Mouse (Mus musculus): ENCODE measurements around the gene Nrros. TPM values are rescaled to one million over a fixed set of nuclear protein-coding genes. Genes with fewer than 3 reads are reported as not detected.

Gene Nrros
- 9.9 and 11.1 TPM in 2 replicates for polyA plus RNA-seq (2016; fragmentation: Nextera tagmentation; extraction: Ambion mirVana)

GRCm38 (mm10) chr16:32165281-32165821 lies at the start of gene Nrros:
Gene Nrros (minus strand): TSS chr16:32165594.
- peak within 1 kb of the TSS; percentile 38 for H3K4me3 ChIP-seq
- no peak for ATAC-seq (ENCODE audit: insufficient number of reproducible peaks, insufficient read depth, low FRiP score, low TSS enrichment)
- H3K27ac ChIP-seq, result no peak within 1 kb of the TSS
- peaks cover 7% of the 10 kb centered on the region; the same call in 1 of the 2 replicates for H3K4me1 ChIP-seq
- WGBS, result 2% methylated on average over 25 of the region's 25 CpGs
- 0 out of 2 replicates have a peak, but pooled peaks cover 11% of the 10 kb centered on the region for H3K27me3 ChIP-seq
- no peaks in the 10 kb centered on the region for H3K36me3 ChIP-seq
- H3K9ac ChIP-seq, result peak within 1 kb of the TSS; percentile 42
- H3K4me2 ChIP-seq (replicated peaks), result peak within 1 kb of the TSS; percentile 67
- no peaks in the 10 kb centered on the region for H3K9me3 ChIP-seq

DNA sequence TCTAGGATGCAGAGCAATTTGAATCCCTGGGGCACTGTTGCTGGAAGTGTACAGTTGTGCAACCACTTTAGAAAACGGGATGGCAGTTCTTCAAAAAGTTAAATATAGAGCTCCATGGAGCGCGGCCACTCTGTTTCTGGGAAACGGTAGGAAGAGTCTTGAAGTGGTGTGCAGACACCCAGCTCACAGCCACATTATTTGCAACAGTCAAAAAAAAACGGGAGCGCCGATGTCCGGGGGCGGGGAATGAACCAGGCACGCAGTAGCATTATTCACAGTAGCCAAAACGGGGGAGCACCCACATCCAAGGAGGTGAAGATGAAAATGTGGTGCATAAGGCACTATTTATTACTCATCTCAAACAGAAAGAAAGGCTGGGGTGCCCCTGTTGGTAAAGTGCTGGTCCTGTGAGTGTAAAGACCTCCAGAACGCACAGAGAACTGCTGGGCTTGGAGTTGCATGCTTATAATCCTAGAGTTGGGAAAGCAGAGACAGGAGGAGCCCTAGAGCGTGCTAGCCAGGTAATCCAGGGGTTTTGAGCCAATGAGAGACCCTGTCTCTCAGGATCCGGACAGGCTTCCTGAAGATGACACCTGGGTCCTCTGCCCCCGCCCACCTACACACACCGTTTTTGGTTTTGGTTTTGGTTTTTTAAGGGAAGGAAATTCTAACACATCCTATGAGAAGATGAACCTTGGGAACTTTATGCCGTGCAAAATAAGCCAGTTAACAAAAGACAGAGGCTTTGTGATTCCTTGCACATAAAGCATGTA lies 49.6 kb upstream of the Nrros start:
- H3K27ac ChIP-seq, result no peak overlapping the region
- WGBS, result 81% methylated on average over 17 of the region's 17 CpGs

DNA sequence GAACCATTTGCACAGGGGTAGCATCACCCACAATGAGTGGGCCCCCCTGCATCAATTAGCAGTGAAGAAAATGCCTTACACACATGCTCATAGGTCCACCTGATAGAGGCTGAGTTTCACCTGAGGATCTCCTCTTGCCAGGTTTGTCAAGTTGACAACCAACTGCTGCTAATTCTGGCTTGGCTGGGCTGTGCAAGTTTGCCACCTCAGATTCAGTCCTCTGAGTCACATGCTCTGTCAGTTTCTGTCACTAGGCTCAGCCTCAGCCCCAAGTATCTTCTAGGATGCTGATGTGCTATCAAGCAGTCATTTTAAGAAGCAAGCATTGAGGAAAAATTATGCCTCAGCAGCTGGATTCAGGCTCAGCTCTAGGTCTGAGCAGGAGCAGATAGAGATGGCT lies 48.8 kb upstream of the Nrros start:
- H3K9me3 ChIP-seq, result 0 out of 2 replicates have a peak, but pooled peaks cover 7% of the 10 kb centered on the region
- no peak overlapping the region for H3K9ac ChIP-seq
- H3K27me3 ChIP-seq, result no peaks in the 10 kb centered on the region
- no peaks in the 10 kb centered on the region for H3K36me3 ChIP-seq
- no peak overlapping the region for H3K4me2 ChIP-seq (replicated peaks)
- no peak overlapping the region for H3K4me3 ChIP-seq
- no peak overlapping the region for H3K27ac ChIP-seq
- ATAC-seq (ENCODE audit: insufficient number of reproducible peaks, insufficient read depth, low FRiP score, low TSS enrichment), result no peak
- H3K4me1 ChIP-seq, result no peaks in the 10 kb centered on the region

More for the DNA sequence above, 49.6 kb upstream of the Nrros start:
- Histone ChIP-seq H3K4me2 (replicated peaks) (no peak overlapping the region), H3K4me3 (no peak overlapping the region), H3K27me3 (no peaks in the 10 kb centered on the region), H3K9ac (no peak overlapping the region), H3K36me3 (no peaks in the 10 kb centered on the region), H3K9me3 (0 out of 2 replicates have a peak, but pooled peaks cover 2% of the 10 kb centered on the region), H3K4me1 (no peaks in the 10 kb centered on the region)
- no peak for ATAC-seq (ENCODE audit: insufficient number of reproducible peaks, insufficient read depth, low FRiP score, low TSS enrichment)

DNA sequence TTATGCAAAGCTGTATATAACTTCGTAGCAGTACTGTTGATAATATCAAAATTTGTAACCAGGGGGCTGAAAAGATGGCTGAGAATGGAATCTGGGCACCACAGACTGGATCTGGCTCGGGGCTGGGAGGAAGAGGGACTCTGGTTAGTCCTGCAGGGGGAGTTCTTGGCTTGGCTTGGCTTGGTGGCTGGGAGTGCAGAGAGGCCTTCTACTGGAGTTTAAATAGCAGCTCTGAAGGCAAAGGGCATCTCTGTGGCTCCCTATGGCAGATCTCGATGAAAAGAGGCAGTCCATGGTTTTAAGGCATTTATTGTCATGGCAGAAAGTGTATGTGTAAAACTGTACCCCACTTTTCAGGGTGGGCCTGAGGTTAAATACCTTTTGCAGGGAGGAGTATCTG lies 39.5 kb upstream of the Nrros start:
- no peak overlapping the region for H3K4me2 ChIP-seq (replicated peaks)
- no peaks in the 10 kb centered on the region for H3K27me3 ChIP-seq
- H3K36me3 ChIP-seq, result no peaks in the 10 kb centered on the region
- no peak for ATAC-seq (ENCODE audit: insufficient number of reproducible peaks, insufficient read depth, low FRiP score, low TSS enrichment)
- WGBS, result 53% methylated on average over 3 of the region's 3 CpGs
- H3K4me1 ChIP-seq, result peaks cover 10% of the 10 kb centered on the region
- H3K4me3 ChIP-seq, result no peak overlapping the region
- no peak overlapping the region for H3K9ac ChIP-seq
- H3K27ac ChIP-seq, result no peak overlapping the region
- 0 out of 2 replicates have a peak, but pooled peaks cover 5% of the 10 kb centered on the region for H3K9me3 ChIP-seq

DNA sequence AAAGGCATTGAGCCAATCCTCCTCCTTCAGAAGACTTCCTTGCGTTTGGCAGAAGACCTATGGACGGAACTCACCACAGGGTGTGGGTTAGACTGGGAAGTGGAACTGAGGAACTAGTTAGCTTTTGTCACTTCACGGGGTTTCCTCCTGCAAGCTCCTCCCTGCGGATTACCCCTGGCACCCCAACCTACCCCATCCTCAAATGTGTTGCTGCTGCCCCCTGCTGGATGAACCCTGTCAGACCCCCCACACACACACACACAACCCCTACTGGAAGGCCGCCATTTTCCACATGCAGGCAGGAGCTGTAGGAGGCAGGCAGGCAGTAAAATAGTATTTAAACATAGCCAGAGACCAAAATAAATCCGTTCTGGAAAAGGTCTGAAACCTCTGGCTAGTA lies 37.3 kb upstream of the Nrros start:
- H3K4me1 ChIP-seq, result peaks cover 10% of the 10 kb centered on the region
- no peaks in the 10 kb centered on the region for H3K36me3 ChIP-seq
- H3K9me3 ChIP-seq, result no peaks in the 10 kb centered on the region
- H3K4me3 ChIP-seq, result no peak overlapping the region
- ATAC-seq (ENCODE audit: insufficient number of reproducible peaks, insufficient read depth, low FRiP score, low TSS enrichment), result no peak
- H3K9ac ChIP-seq, result no peak overlapping the region
- no peak overlapping the region for H3K27ac ChIP-seq
- H3K27me3 ChIP-seq, result no peaks in the 10 kb centered on the region
- H3K4me2 ChIP-seq (replicated peaks), result no peak overlapping the region
- WGBS, result 77% methylated on average over 6 of the region's 6 CpGs

- H3K27me3 ChIP-seq, result no peaks in the 10 kb centered on the region
- no peaks in the 10 kb centered on the region for H3K36me3 ChIP-seq
- peak overlapping the region; percentile 31 for H3K4me3 ChIP-seq
- H3K27ac ChIP-seq, result peak overlapping the region; percentile 93
- ATAC-seq (ENCODE audit: insufficient number of reproducible peaks, insufficient read depth, low FRiP score, low TSS enrichment), result no peak
- peak overlapping the region; percentile 46 for H3K4me2 ChIP-seq (replicated peaks)
- H3K9me3 ChIP-seq, result no peaks in the 10 kb centered on the region
- 32% methylated on average over 9 of the region's 9 CpGs for WGBS
- H3K4me1 ChIP-seq, result peaks cover 10% of the 10 kb centered on the region
- no peak overlapping the region for H3K9ac ChIP-seq
These were observed 35.6 kb upstream of the Nrros start for GRCm38 (mm10) chr16:32201004-32201325.

DNA sequence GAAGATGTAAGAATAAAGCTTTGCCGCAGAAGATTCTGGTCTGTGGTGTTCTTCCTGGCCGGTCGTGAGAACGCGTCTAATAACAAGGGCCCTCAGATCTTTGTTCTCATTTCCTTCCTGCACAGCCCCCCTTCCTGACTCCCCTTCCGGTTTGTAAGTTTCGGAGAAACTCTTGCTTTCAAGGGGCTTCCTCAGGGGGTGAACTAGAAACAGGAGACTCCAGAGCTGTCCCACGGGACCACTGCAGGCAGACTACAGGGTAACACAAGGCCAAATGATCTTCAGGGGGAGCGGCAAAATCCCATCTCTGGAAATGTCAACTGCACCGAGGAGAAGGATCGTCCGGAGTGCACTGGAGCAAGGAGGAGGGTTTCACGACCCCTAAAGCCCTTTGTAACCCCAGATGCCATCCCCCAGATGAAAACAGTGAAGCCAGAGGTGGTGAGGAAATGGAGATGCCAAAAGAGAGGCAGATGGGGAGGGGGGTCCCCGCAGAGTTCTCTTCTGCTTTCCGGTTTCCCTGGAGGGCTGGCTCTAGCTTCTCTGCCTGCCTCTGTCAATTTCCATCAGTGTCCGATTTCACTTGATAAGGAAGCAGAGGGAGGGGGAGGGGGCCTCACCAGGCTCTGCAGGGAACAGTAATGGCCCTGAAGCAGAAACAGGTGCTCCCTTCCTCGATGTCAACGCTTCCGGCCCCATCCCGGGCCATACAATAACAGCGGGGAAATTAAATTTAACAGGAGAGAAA lies 35.0 kb upstream of the Nrros start:
- peak overlapping the region; percentile 46 for H3K4me2 ChIP-seq (replicated peaks)
- peak; percentile 74; the same call in 1 of the 2 replicates for ATAC-seq (ENCODE audit: insufficient number of reproducible peaks, insufficient read depth, low FRiP score, low TSS enrichment)
- H3K27ac ChIP-seq, result peak overlapping the region; percentile 93

DNA sequence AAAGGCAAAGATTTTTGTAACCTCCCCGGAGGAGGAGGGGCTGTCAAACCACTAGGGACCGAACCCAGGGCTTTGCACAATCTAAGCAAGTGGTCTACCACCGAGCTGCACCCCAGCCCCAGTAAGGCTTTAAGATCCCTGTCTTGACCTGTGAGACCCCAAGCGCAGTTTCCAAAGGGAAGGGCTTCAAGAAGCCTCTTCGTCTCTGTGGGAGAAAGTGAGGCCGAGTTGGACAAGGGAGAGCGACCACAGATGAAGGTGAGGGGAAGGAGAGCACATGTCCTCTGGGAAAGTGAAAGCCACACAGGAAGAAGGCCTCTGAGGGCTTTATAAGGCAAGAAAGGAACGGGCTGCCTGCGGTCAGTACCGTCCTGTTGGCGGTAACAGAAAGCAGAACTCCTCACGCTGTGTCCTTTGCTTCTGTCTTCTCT lies 24.6 kb upstream of the Nrros start:
- H3K4me2 ChIP-seq (replicated peaks), result no peak overlapping the region
- H3K27ac ChIP-seq, result no peak overlapping the region
- ATAC-seq (ENCODE audit: insufficient number of reproducible peaks, insufficient read depth, low FRiP score, low TSS enrichment), result no peak
- H3K36me3 ChIP-seq, result no peaks in the 10 kb centered on the region
- H3K4me1 ChIP-seq, result no peaks in the 10 kb centered on the region; the same call in 1 of the 2 replicates
- no peak overlapping the region for H3K9ac ChIP-seq
- H3K9me3 ChIP-seq, result no peaks in the 10 kb centered on the region
- 53% methylated on average over 12 of the region's 12 CpGs for WGBS
- H3K27me3 ChIP-seq, result no peaks in the 10 kb centered on the region
- no peak overlapping the region for H3K4me3 ChIP-seq

More for the DNA sequence above, 35.0 kb upstream of the Nrros start:
- 24% methylated on average over 21 of the region's 21 CpGs for WGBS
- Histone ChIP-seq H3K9ac (peak overlapping the region; percentile 47), H3K4me1 (peaks cover 10% of the 10 kb centered on the region), H3K27me3 (no peaks in the 10 kb centered on the region), H3K9me3 (no peaks in the 10 kb centered on the region), H3K4me3 (peak overlapping the region; percentile 31), H3K36me3 (no peaks in the 10 kb centered on the region)

- Histone ChIP-seq H3K36me3 (no peaks in the 10 kb centered on the region), H3K27me3 (no peaks in the 10 kb centered on the region), H3K9me3 (no peaks in the 10 kb centered on the region), H3K9ac (no peak overlapping the region), H3K4me2 (replicated peaks) (no peak overlapping the region), H3K27ac (0 out of 2 replicates have a peak overlapping the region, but pooled peaks have one; percentile 2), H3K4me3 (no peak overlapping the region), H3K4me1 (no peaks in the 10 kb centered on the region; the same call in 1 of the 2 replicates)
- WGBS, result 52% methylated on average over 6 of the region's 6 CpGs
- no peak for ATAC-seq (ENCODE audit: insufficient number of reproducible peaks, insufficient read depth, low FRiP score, low TSS enrichment)
These were observed 23.7 kb upstream of the Nrros start for GRCm38 (mm10) chr16:32189109-32189508.

DNA sequence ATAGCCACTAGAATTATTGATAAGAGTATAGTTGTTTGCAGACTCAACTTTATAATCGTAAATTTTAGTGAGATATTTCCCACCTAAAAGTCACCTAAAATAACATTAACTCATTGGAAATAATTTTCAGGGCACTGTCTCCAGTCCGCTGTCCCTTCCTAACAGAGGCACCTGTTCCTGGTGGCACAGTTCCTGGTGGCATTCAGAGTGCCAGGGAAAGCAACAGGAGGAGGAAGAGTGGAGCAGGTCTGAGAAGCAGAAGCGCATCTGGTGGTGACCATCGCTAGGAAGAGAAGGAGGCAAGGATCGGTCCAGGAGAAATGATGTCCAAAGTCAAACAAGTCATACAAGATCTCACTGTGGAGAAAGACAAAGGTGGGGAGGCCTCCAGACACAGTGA lies 20.7 kb upstream of the Nrros start:
- Histone ChIP-seq H3K27me3 (no peaks in the 10 kb centered on the region), H3K4me1 (no peaks in the 10 kb centered on the region; the same call in 1 of the 2 replicates)
- no peak for ATAC-seq (ENCODE audit: insufficient number of reproducible peaks, insufficient read depth, low FRiP score, low TSS enrichment)

DNA sequence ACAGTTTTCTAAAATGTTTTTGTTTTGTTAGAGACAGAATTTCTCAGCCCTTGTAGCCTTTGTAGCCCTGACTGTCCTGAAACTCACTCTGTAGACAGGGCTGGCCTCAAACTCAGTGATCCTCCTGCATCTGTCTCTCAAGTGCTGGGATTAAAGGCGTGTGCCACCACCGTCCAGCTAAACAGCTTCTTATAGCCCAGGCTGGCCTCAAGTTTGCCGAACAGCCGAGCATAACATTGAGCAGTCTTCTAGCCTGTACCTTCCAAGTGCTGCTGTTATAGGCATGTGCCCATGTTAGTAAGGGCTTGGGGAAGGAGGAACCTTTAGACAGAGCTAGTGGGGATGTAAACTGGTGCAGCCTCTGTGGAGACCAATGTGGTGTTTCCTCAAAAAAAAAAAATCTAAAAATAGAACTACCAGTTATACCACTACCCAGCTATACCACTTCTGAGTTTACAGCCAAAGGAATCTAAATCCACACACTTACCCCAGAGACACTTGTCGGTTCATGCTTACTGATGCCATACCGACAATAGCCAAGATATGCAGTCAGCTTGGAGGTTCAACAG lies 14.0 kb upstream of the Nrros start, which contains the start of gene Bex6:
Gene Bex6, plus strand, starts transcription at position 491 of the 569 bp plus-strand sequence.
- 88% methylated on average over 6 of the region's 6 CpGs for WGBS
- H3K9ac ChIP-seq, result no peak within 1 kb of the TSS
- no peak within 1 kb of the TSS for H3K4me3 ChIP-seq
- peaks cover 5% of the 10 kb centered on the region; the same call in 1 of the 2 replicates for H3K4me1 ChIP-seq
- H3K27me3 ChIP-seq, result no peaks in the 10 kb centered on the region
- no peak within 1 kb of the TSS for H3K27ac ChIP-seq
- no peaks in the 10 kb centered on the region for H3K9me3 ChIP-seq
- no peak within 1 kb of the TSS for H3K4me2 ChIP-seq (replicated peaks)
- no peak for ATAC-seq (ENCODE audit: insufficient number of reproducible peaks, insufficient read depth, low FRiP score, low TSS enrichment)
- no peaks in the 10 kb centered on the region for H3K36me3 ChIP-seq

More for the DNA sequence above, 20.7 kb upstream of the Nrros start:
- no peak overlapping the region for H3K4me3 ChIP-seq
- no peaks in the 10 kb centered on the region for H3K36me3 ChIP-seq
- H3K9me3 ChIP-seq, result no peaks in the 10 kb centered on the region
- H3K9ac ChIP-seq, result no peak overlapping the region
- no peak overlapping the region for H3K27ac ChIP-seq
- no peak overlapping the region for H3K4me2 ChIP-seq (replicated peaks)
- 93% methylated on average over 5 of the region's 5 CpGs for WGBS

All from embryonic facial prominence, embryonic 12.5 days (tissue).